Mouse (Mus musculus) small intestine, adult 2 months (tissue): ENCODE measurements around the gene Trnp1.

ENCODE experiments used
- CTCF ChIP-seq: fragments of 200-500 bp; IDR thresholded peaks from 2 replicates; pipeline ENCODE4 v1.5.1; 2012; ENCODE audit warnings: low read depth, mild to moderate bottlenecking, control low read depth, inconsistent platforms, low read length, moderate library complexity, mixed read lengths; ENCODE audit not compliant: insufficient replicate concordance, insufficient read length; ENCODE audit errors: extremely low read depth
- POLR2A ChIP-seq: fragments of 200-500 bp; IDR thresholded peaks from 2 replicates; pipeline ENCODE4 v1.6.1; 2012; ENCODE audit warnings: low read depth, mild to moderate bottlenecking, control low read depth, inconsistent platforms, low read length, moderate library complexity

- TF ChIP-seq POLR2A (no peak), CTCF (no peak)
Measured at GRCm38 (mm10) chr4:133481488-133481887, 16.9 kb downstream of the Trnp1 start.
